Mouse (Mus musculus) embryonic facial prominence, embryonic 13.5 days (tissue): ENCODE data around the gene Nrp1. TPM values are rescaled to one million over a fixed set of nuclear protein-coding genes. Genes with fewer than 3 reads are reported as not detected.

Experiments used
- ATAC-seq: fragments of 200-750 bp; cut with Nextera tagmentation; 2 replicates; pipeline ENCODE4 v1.8.0; 2017; ENCODE audit warnings: low read depth; ENCODE audit not compliant: insufficient number of reproducible peaks, insufficient read depth, low FRiP score, low TSS enrichment
- H3K27ac ChIP-seq: fragments of 300-500 bp; sonication (generic); 2 replicates; pipeline ENCODE4 v1.5.1; 2015; ENCODE audit warnings: moderate library complexity, mild to moderate bottlenecking, inconsistent platforms
- H3K27me3 ChIP-seq: fragments of 300-500 bp; sonication (generic); 2 replicates; pipeline ENCODE4 v1.6.1; 2015; ENCODE audit warnings: mild to moderate bottlenecking, inconsistent platforms
- H3K36me3 ChIP-seq: fragments of 300-500 bp; sonication (generic); 2 replicates; pipeline ENCODE4 v1.6.1; 2015; ENCODE audit warnings: mild to moderate bottlenecking, inconsistent platforms
- H3K4me1 ChIP-seq: fragments of 300-500 bp; sonication (generic); 2 replicates; pipeline ENCODE4 v1.6.1; 2015; ENCODE audit warnings: inconsistent platforms
- H3K4me2 ChIP-seq: fragments of 300-500 bp; sonication (generic); 2 replicates; pipeline ENCODE4 v1.6.1; 2015; ENCODE audit warnings: moderate library complexity, mild to moderate bottlenecking, inconsistent platforms
- H3K4me3 ChIP-seq: fragments of 300-500 bp; sonication (generic); 2 replicates; pipeline ENCODE4 v1.5.1; 2015; ENCODE audit warnings: mild to moderate bottlenecking, inconsistent platforms
- H3K9ac ChIP-seq: fragments of 300-500 bp; sonication (generic); 2 replicates; pipeline ENCODE4 v1.6.1; 2015; ENCODE audit warnings: mild to moderate bottlenecking, inconsistent platforms
- H3K9me3 ChIP-seq: fragments of 300-500 bp; sonication (generic); 2 replicates; pipeline ENCODE4 v1.6.1; 2016; ENCODE audit warnings: inconsistent platforms
- WGBS: fragments of 180-500 bp; shearing (Covaris S2); methylation state at CpG from one replicate; pipeline ENCODE4 v1.1.7; 2015; ENCODE audit warnings: mixed read lengths; 5-methylcytosine and 5-hydroxymethylcytosine counted together
- polyA plus RNA-seq: library from polyadenylated mRNA; unstranded; fragments of >200 nt; fragmentation: Nextera tagmentation; extraction: Ambion mirVana; gene quantifications from 2 replicates; pipeline ENCODE4 v1.2.1, GENCODE M21; 2015

Gene Nrp1
- polyA plus RNA-seq, 1 experiment from 2014 or later = 86.3 TPM

GRCm38 (mm10) chr8:128427071-128427470 is 68.7 kb downstream of the Nrp1 start:
- Histone ChIP-seq H3K4me1 (no peaks in the 10 kb centered on the region), H3K36me3 (peaks cover 15% of the 10 kb centered on the region; the same call in 1 of the 2 replicates), H3K27ac (no peak overlapping the region), H3K4me2 (no peak overlapping the region), H3K4me3 (no peak overlapping the region), H3K27me3 (no peaks in the 10 kb centered on the region), H3K9me3 (no peaks in the 10 kb centered on the region), H3K9ac (no peak overlapping the region)
- 79% methylated on average over 3 of the region's 3 CpGs for WGBS
- no peak for ATAC-seq

- Histone ChIP-seq H3K4me3 (no peak overlapping the region), H3K9ac (no peak overlapping the region), H3K27me3 (no peaks in the 10 kb centered on the region), H3K9me3 (no peaks in the 10 kb centered on the region), H3K4me1 (no peaks in the 10 kb centered on the region), H3K27ac (no peak overlapping the region), H3K4me2 (no peak overlapping the region), H3K36me3 (peaks cover 27% of the 10 kb centered on the region)
- WGBS = 65% methylated on average over 1 of the region's 1 CpGs
- ATAC-seq = no peak
Measured at GRCm38 (mm10) chr8:128428971-128429370, 70.6 kb downstream of the Nrp1 start.

- no peak overlapping the region for H3K27ac ChIP-seq
- no peak overlapping the region for H3K4me3 ChIP-seq
- H3K27me3 ChIP-seq = no peaks in the 10 kb centered on the region
- peaks cover 39% of the 10 kb centered on the region for H3K36me3 ChIP-seq
- H3K9ac ChIP-seq = no peak overlapping the region
- H3K4me2 ChIP-seq = no peak overlapping the region
- 66% methylated on average over 1 of the region's 1 CpGs for WGBS
- no peak for ATAC-seq
- H3K4me1 ChIP-seq = no peaks in the 10 kb centered on the region
- H3K9me3 ChIP-seq = no peaks in the 10 kb centered on the region
Measured at GRCm38 (mm10) chr8:128431082-128431481, 72.7 kb downstream of the Nrp1 start.

GRCm38 (mm10) chr8:128435749-128436148 is 77.3 kb downstream of the Nrp1 start:
- Histone ChIP-seq H3K36me3 (peaks cover 35% of the 10 kb centered on the region), H3K9ac (no peak overlapping the region), H3K4me2 (no peak overlapping the region), H3K4me1 (peaks cover 8% of the 10 kb centered on the region; the same call in 1 of the 2 replicates), H3K27ac (no peak overlapping the region), H3K27me3 (no peaks in the 10 kb centered on the region), H3K4me3 (no peak overlapping the region), H3K9me3 (no peaks in the 10 kb centered on the region)
- no peak for ATAC-seq
- 79% methylated on average over 4 of the region's 4 CpGs for whole genome bisulfite sequencing

- no peaks in the 10 kb centered on the region for H3K27me3 ChIP-seq
Measured at GRCm38 (mm10) chr8:128437156-128437825, 78.9 kb downstream of the Nrp1 start.

GRCm38 (mm10) chr8:128441407-128441806 is 83.0 kb downstream of the Nrp1 start:
- no peaks in the 10 kb centered on the region for H3K27me3 ChIP-seq
- no peak overlapping the region for H3K4me2 ChIP-seq
- no peak for ATAC-seq
- H3K36me3 ChIP-seq = peaks cover 9% of the 10 kb centered on the region; the same call in 1 of the 2 replicates
- no peak overlapping the region for H3K9ac ChIP-seq
- peaks cover 30% of the 10 kb centered on the region for H3K4me1 ChIP-seq
- H3K4me3 ChIP-seq = no peak overlapping the region
- WGBS = 30% methylated on average over 1 of the region's 1 CpGs
- no peak overlapping the region for H3K27ac ChIP-seq
- H3K9me3 ChIP-seq = no peaks in the 10 kb centered on the region

More at GRCm38 (mm10) chr8:128437156-128437825, 78.9 kb downstream of the Nrp1 start:
- WGBS = 82% methylated on average over 12 of the region's 12 CpGs
- peaks cover 11% of the 10 kb centered on the region for H3K4me1 ChIP-seq
- H3K36me3 ChIP-seq = peaks cover 35% of the 10 kb centered on the region
- H3K9me3 ChIP-seq = no peaks in the 10 kb centered on the region
- no peak for ATAC-seq
- H3K4me3 ChIP-seq = no peak overlapping the region
- no peak overlapping the region for H3K4me2 ChIP-seq
- H3K9ac ChIP-seq = no peak overlapping the region
- no peak overlapping the region for H3K27ac ChIP-seq

- H3K4me1 ChIP-seq = peaks cover 30% of the 10 kb centered on the region
- peaks cover 8% of the 10 kb centered on the region; the same call in 1 of the 2 replicates for H3K36me3 ChIP-seq
- ATAC-seq = no peak
- H3K4me2 ChIP-seq = no peak overlapping the region
- no peak overlapping the region for H3K4me3 ChIP-seq
- H3K9me3 ChIP-seq = no peaks in the 10 kb centered on the region
- WGBS = 24% methylated on average over 4 of the region's 4 CpGs
- H3K27me3 ChIP-seq = no peaks in the 10 kb centered on the region
- peak overlapping the region; percentile 22; the same call in 1 of the 2 replicates for H3K27ac ChIP-seq
- no peak overlapping the region for H3K9ac ChIP-seq
Measured at GRCm38 (mm10) chr8:128445596-128445995, 87.2 kb downstream of the Nrp1 start.

GRCm38 (mm10) chr8:128446636-128447035 is 88.2 kb downstream of the Nrp1 start:
- Histone ChIP-seq H3K9me3 (no peaks in the 10 kb centered on the region), H3K9ac (no peak overlapping the region), H3K27ac (no peak overlapping the region), H3K36me3 (peaks cover 10% of the 10 kb centered on the region), H3K4me3 (no peak overlapping the region), H3K4me1 (peaks cover 34% of the 10 kb centered on the region), H3K27me3 (no peaks in the 10 kb centered on the region), H3K4me2 (no peak overlapping the region)
- ATAC-seq = no peak
- 88% methylated on average over 3 of the region's 3 CpGs for WGBS

GRCm38 (mm10) chr8:128447320-128447719 is 88.9 kb downstream of the Nrp1 start:
- H3K36me3 ChIP-seq = peaks cover 15% of the 10 kb centered on the region
- H3K4me1 ChIP-seq = peaks cover 30% of the 10 kb centered on the region
- H3K4me2 ChIP-seq = no peak overlapping the region
- H3K9me3 ChIP-seq = no peaks in the 10 kb centered on the region
- H3K27ac ChIP-seq = no peak overlapping the region
- 89% methylated on average over 3 of the region's 3 CpGs for WGBS
- ATAC-seq = no peak
- no peak overlapping the region for H3K9ac ChIP-seq
- H3K27me3 ChIP-seq = no peaks in the 10 kb centered on the region
- no peak overlapping the region for H3K4me3 ChIP-seq

- no peak for ATAC-seq
- no peak overlapping the region for H3K4me2 ChIP-seq
- H3K9me3 ChIP-seq = no peaks in the 10 kb centered on the region
- no peak overlapping the region for H3K4me3 ChIP-seq
- H3K36me3 ChIP-seq = peaks cover 15% of the 10 kb centered on the region
- H3K9ac ChIP-seq = no peak overlapping the region
- peak overlapping the region; percentile 39; the same call in 1 of the 2 replicates for H3K27ac ChIP-seq
- WGBS = 56% methylated on average over 9 of the region's 9 CpGs
- H3K4me1 ChIP-seq = peaks cover 33% of the 10 kb centered on the region
- H3K27me3 ChIP-seq = no peaks in the 10 kb centered on the region
Measured at GRCm38 (mm10) chr8:128450390-128451032, 92.1 kb downstream of the Nrp1 start.

GRCm38 (mm10) chr8:128451121-128451520 is 92.7 kb downstream of the Nrp1 start:
- no peak overlapping the region for H3K4me2 ChIP-seq
- H3K36me3 ChIP-seq = peaks cover 12% of the 10 kb centered on the region
- H3K9me3 ChIP-seq = no peaks in the 10 kb centered on the region
- no peak for ATAC-seq
- no peaks in the 10 kb centered on the region for H3K27me3 ChIP-seq
- H3K27ac ChIP-seq = peak overlapping the region; percentile 39; the same call in 1 of the 2 replicates
- peaks cover 27% of the 10 kb centered on the region for H3K4me1 ChIP-seq
- H3K9ac ChIP-seq = no peak overlapping the region
- H3K4me3 ChIP-seq = no peak overlapping the region
- WGBS = 25% methylated on average over 1 of the region's 1 CpGs

- H3K27ac ChIP-seq = no peak overlapping the region
- peaks cover 31% of the 10 kb centered on the region for H3K4me1 ChIP-seq
- ATAC-seq = no peak
Measured at GRCm38 (mm10) chr8:128453471-128453870, 95.1 kb downstream of the Nrp1 start.

More at GRCm38 (mm10) chr8:128453471-128453870, 95.1 kb downstream of the Nrp1 start:
- no peaks in the 10 kb centered on the region for H3K27me3 ChIP-seq
- H3K9ac ChIP-seq = no peak overlapping the region
- no peak overlapping the region for H3K4me3 ChIP-seq
- peaks cover 7% of the 10 kb centered on the region; the same call in 1 of the 2 replicates for H3K36me3 ChIP-seq
- H3K9me3 ChIP-seq = no peaks in the 10 kb centered on the region
- no peak overlapping the region for H3K4me2 ChIP-seq
- 42% methylated on average over 2 of the region's 2 CpGs for WGBS
